Mouse (Mus musculus) neural tube, embryonic 12.5 days (tissue): ENCODE results near the gene Fbxw7. TPM values are rescaled to one million over a fixed set of nuclear protein-coding genes. Genes with fewer than 3 reads are reported as not detected.

Source experiments
- ATAC-seq: fragments of 200-750 bp; cut with Nextera tagmentation; 2 replicates; pipeline ENCODE4 v1.8.0; 2017; ENCODE audit warnings: low read depth, mild to moderate bottlenecking, moderate TSS enrichment, moderate library complexity; ENCODE audit not compliant: low FRiP score
- H3K27ac ChIP-seq: fragments of 300-500 bp; sonication (generic); 2 replicates; pipeline ENCODE4 v1.5.1; 2016
- H3K27me3 ChIP-seq: fragments of 300-500 bp; sonication (generic); replicated peaks from 2 replicates; pipeline ENCODE4 v1.6.1; 2016; ENCODE audit warnings: mild to moderate bottlenecking
- H3K36me3 ChIP-seq: fragments of 300-500 bp; sonication (generic); 2 replicates; pipeline ENCODE4 v1.6.1; 2016; ENCODE audit warnings: mild to moderate bottlenecking
- H3K4me1 ChIP-seq: fragments of 300-500 bp; sonication (generic); 2 replicates; pipeline ENCODE4 v1.6.1; 2016
- H3K4me2 ChIP-seq: fragments of 300-500 bp; sonication (generic); replicated peaks from 2 replicates; pipeline ENCODE4 v1.6.1; 2016; ENCODE audit warnings: mild to moderate bottlenecking
- H3K4me3 ChIP-seq: fragments of 300-500 bp; sonication (generic); 2 replicates; pipeline ENCODE4 v1.5.1; 2016
- H3K9ac ChIP-seq: fragments of 300-500 bp; sonication (generic); 2 replicates; pipeline ENCODE4 v1.6.1; 2016; ENCODE audit warnings: mild to moderate bottlenecking
- H3K9me3 ChIP-seq: fragments of 300-500 bp; sonication (generic); 2 replicates; pipeline ENCODE4 v1.6.1; 2016; ENCODE audit warnings: mild to moderate bottlenecking
- WGBS: fragments of 180-500 bp; shearing (Covaris S2); methylation state at CpG from one replicate; pipeline ENCODE4 v1.1.7; 2016; 5-methylcytosine and 5-hydroxymethylcytosine counted together
- polyA plus RNA-seq: library from polyadenylated mRNA; unstranded; fragments of >200 nt; fragmentation: Nextera tagmentation; extraction: Ambion mirVana; gene quantifications from 2 replicates; pipeline ENCODE4 v1.2.1, GENCODE M21; 2016

Gene Fbxw7
- polyA plus RNA-seq, 1 experiment from 2014 or later: 22.7 TPM

DNA sequence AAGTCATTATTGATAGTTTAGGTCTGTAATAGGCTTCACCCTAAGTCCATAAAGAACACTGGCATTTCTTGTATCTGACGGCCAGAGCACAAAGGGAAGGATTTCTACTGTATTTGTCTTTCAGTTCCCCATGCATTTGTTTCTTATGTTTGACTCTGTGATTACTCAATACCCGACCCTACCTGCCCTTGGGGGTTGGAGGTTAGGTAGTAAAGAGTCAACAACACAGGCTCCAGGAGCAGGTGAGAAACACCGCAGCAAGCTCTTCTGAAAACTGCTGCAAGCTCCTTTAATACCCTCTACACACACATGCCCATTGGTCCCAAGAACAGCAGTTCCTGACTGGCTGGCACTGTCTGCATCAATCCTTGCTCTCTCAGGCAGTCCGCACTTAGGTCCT lies 51.8 kb downstream of the Fbxw7 start:
- H3K27ac ChIP-seq: no peak overlapping the region
- H3K9ac ChIP-seq: no peak overlapping the region
- WGBS: 64% methylated on average over 4 of the region's 4 CpGs
- no peak overlapping the region for H3K4me3 ChIP-seq
- H3K4me2 ChIP-seq: no peak overlapping the region
- no peaks in the 10 kb centered on the region for H3K27me3 ChIP-seq
- no peaks in the 10 kb centered on the region for H3K9me3 ChIP-seq
- no peak for ATAC-seq
- no peaks in the 10 kb centered on the region for H3K36me3 ChIP-seq
- H3K4me1 ChIP-seq: peaks cover 14% of the 10 kb centered on the region

DNA sequence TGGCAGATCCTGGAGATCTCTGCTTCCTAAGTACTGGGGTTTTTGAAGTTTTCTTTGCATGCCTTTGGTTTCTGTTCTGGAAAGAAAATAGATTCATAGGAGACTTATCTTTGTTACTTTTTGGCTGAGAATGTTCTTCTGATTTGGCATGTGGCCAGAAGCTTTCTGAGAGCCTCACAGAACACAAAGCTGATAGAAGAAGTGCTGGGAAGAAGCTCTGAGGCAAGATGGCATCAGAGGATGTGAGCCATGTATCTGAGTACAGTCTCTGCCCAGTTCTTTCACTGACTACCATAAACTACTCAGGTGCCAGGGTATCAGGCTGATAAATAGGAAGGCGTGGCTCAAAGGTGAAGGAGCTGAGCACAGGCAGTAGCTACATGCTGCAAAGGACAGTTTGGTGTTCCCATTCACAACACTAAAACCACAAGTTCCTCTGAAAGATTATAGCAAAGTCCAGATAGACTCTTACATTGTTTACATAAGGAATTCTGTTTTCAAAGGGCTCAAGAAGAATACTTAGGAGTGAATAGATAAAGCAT lies 52.4 kb downstream of the Fbxw7 start:
- H3K4me2 ChIP-seq: no peak overlapping the region
- WGBS: 34% methylated on average over 1 of the region's 1 CpGs
- H3K9ac ChIP-seq: no peak overlapping the region
- ATAC-seq: no peak
- H3K4me3 ChIP-seq: no peak overlapping the region
- no peaks in the 10 kb centered on the region for H3K27me3 ChIP-seq
- H3K9me3 ChIP-seq: no peaks in the 10 kb centered on the region
- H3K4me1 ChIP-seq: peaks cover 14% of the 10 kb centered on the region
- H3K36me3 ChIP-seq: no peaks in the 10 kb centered on the region
- no peak overlapping the region for H3K27ac ChIP-seq

DNA sequence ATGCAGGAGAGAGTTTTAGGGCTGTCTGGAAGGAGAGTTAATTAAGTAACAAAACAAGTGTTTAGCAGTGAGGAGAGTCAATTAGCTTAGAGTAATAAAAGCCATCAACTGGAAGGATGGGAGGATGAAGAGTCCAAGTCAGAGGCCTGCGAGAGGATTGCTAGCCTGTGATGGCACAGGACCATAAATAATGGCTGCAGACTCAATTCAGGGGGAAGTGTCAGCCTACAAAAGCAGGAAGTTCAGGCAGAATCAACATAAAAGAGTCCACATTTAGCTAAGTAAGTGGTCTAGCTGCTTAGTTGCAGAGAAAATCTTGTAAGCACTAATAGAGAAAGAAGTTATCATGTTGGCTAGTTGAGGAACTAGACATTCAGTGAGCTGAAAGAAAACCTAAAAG lies 52.9 kb downstream of the Fbxw7 start:
- Histone ChIP-seq H3K4me3 (no peak overlapping the region), H3K27me3 (no peaks in the 10 kb centered on the region), H3K27ac (no peak overlapping the region), H3K9me3 (no peaks in the 10 kb centered on the region), H3K4me1 (peaks cover 14% of the 10 kb centered on the region), H3K4me2 (no peak overlapping the region), H3K36me3 (no peaks in the 10 kb centered on the region), H3K9ac (no peak overlapping the region)
- WGBS: 2% methylated on average over 1 of the region's 1 CpGs
- no peak for ATAC-seq

DNA sequence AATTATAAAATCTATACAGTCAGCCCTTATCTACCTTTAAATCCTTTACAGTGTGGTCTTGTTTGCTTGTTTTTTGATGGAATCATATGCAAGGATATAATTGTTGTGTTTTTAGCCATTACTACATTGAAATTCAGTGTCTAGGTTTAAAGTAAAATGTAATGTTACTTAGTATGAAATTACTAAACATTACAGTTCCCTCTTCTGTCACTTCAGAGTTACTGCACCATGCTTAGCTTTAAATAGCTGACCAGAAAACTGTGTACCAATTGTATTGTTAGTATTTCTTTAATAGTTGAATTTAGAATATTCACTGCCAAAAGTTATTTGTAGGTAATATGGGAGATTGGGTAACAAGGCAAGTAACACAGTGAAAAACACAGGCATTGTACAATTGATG lies 55.1 kb downstream of the Fbxw7 start:
- no peaks in the 10 kb centered on the region for H3K36me3 ChIP-seq
- H3K27me3 ChIP-seq: no peaks in the 10 kb centered on the region
- ATAC-seq: no peak
- H3K4me3 ChIP-seq: no peak overlapping the region
- peaks cover 14% of the 10 kb centered on the region for H3K4me1 ChIP-seq
- H3K27ac ChIP-seq: no peak overlapping the region
- H3K9me3 ChIP-seq: no peaks in the 10 kb centered on the region
- no peak overlapping the region for H3K4me2 ChIP-seq
- no peak overlapping the region for H3K9ac ChIP-seq

DNA sequence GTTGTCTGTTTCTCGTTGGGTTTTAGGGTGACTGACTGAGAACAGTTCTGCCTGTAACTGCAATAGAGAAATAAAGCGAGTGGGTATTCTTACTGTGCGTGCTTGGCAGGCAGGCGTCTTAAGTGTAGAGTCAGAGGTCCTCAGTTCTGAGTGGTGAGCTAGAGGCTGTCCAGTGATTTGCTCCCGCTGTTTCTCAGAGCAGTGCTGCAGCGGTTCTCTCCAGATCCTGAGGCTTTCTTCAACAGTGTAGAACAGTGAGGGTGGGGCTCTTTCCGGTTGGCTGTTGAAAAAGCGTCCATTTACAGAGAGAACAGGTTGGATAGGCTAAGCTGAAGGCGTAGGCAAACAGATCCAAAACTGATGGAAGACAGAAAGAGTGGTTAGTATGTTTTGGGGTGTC lies 60.2 kb downstream of the Fbxw7 start:
- WGBS: 86% methylated on average over 9 of the region's 9 CpGs
- Histone ChIP-seq H3K4me1 (no peaks in the 10 kb centered on the region), H3K27me3 (no peaks in the 10 kb centered on the region), H3K36me3 (no peaks in the 10 kb centered on the region), H3K4me2 (no peak overlapping the region), H3K4me3 (no peak overlapping the region), H3K9me3 (no peaks in the 10 kb centered on the region), H3K27ac (no peak overlapping the region), H3K9ac (no peak overlapping the region)
- no peak for ATAC-seq

DNA sequence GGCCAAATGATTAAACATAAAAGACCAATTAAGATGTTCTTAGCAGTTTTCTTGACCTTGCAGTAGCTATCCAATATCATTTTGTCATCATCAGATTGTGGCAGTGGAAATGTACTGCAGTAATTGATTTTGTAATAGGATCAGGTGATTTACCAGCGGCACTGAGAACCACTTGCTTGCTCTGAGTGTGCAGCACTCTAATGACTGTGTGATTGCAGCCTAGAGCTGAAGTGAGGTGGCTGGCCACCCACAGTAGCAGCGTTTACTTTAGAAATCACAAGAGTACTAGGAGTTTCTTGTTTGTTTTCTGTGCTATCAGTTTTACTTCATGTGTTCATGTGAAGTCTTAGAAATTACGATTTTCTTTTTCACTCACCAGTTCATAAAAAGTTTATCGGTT lies 61.1 kb downstream of the Fbxw7 start:
- no peak for ATAC-seq
- H3K36me3 ChIP-seq: no peaks in the 10 kb centered on the region
- no peak overlapping the region for H3K4me3 ChIP-seq
- H3K4me2 ChIP-seq: no peak overlapping the region
- 75% methylated on average over 4 of the region's 4 CpGs for WGBS
- H3K9me3 ChIP-seq: no peaks in the 10 kb centered on the region
- no peak overlapping the region for H3K9ac ChIP-seq
- no peak overlapping the region for H3K27ac ChIP-seq
- no peaks in the 10 kb centered on the region for H3K27me3 ChIP-seq
- no peaks in the 10 kb centered on the region for H3K4me1 ChIP-seq

DNA sequence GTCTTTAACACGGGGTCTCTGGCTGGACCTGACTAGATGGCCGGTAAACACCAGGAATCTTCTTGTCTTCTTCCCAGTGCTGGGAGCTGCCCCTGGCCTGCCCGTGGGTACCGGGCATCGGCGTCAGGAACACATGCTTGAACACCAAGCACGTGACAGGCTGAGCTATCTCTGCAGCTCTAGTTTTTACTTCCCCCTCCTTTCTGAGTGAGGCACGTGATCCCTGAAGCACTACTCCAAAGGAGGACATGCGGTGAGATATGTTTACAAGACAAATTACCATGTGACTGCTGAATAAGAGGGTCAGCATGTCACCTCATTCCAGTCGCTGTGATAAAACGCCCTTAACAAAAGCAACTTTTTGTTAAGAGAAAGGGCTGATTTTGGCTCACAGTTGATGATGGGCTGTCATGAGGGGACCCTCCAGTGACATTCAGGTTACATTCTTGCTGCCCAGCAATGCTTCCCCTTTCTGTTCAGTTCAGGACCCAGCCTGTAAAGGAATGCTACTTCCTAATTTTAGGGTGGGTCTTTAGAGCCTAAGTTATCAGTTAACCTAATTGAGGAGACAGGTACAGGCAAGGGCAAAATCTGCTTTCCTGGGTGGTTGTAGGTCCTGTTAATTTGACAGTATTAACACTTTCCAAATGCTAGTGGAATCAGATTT lies 68.9 kb downstream of the Fbxw7 start:
- H3K9me3 ChIP-seq: no peaks in the 10 kb centered on the region
- H3K27me3 ChIP-seq: no peaks in the 10 kb centered on the region
- no peak overlapping the region for H3K4me2 ChIP-seq
- H3K27ac ChIP-seq: no peak overlapping the region
- WGBS: 41% methylated on average over 11 of the region's 11 CpGs
- no peaks in the 10 kb centered on the region for H3K36me3 ChIP-seq
- no peak for ATAC-seq
- H3K4me3 ChIP-seq: no peak overlapping the region
- no peak overlapping the region for H3K9ac ChIP-seq
- H3K4me1 ChIP-seq: peaks cover 4% of the 10 kb centered on the region

DNA sequence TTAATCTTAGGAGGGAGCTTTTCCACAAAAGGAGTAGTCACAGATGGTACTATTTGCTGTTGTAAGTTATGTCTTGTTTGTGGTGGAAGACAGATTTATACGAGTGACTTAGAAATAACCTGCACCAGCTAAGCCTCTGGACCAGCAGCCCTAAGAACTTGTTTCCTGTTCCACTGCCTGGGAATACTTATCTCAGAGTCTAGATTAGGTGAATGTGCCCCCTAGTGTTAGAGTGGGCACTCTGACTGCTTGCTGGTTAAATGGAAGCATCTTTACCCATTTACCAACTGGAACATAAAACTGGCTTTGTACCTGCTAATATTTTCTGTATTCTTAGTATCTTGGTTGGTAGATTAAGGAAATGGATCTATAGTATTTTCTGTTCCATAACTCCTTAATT lies 74.6 kb downstream of the Fbxw7 start:
- Histone ChIP-seq H3K27ac (no peak overlapping the region), H3K4me3 (no peak overlapping the region), H3K9ac (no peak overlapping the region), H3K4me2 (no peak overlapping the region), H3K9me3 (no peaks in the 10 kb centered on the region), H3K36me3 (no peaks in the 10 kb centered on the region), H3K4me1 (no peaks in the 10 kb centered on the region), H3K27me3 (no peaks in the 10 kb centered on the region)
- 70% methylated on average over 1 of the region's 1 CpGs for WGBS
- no peak for ATAC-seq

DNA sequence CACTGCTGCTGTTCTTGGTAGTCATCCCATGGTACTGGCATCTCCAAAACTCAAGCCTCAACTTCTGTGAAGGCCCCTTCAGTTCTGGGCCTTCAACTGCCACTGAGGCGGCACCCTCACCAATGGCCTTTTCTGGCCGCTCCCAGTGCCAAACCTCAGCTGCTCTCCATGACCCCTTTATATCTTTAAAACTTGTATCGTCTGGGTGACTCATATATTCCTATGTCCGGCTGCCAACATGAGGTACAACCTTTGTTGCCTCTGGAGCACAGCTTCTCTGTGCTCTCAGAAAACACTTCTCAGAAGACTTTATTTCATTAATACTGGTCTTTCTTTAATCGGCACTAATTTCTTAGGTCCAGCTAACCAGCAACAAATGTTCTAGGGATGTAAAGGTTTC lies 75.9 kb downstream of the Fbxw7 start:
- no peak for ATAC-seq
- Histone ChIP-seq H3K4me1 (no peaks in the 10 kb centered on the region), H3K9me3 (no peaks in the 10 kb centered on the region), H3K9ac (no peak overlapping the region), H3K4me3 (no peak overlapping the region), H3K27me3 (no peaks in the 10 kb centered on the region), H3K4me2 (no peak overlapping the region), H3K27ac (no peak overlapping the region), H3K36me3 (no peaks in the 10 kb centered on the region)
- 96% methylated on average over 5 of the region's 5 CpGs for WGBS

DNA sequence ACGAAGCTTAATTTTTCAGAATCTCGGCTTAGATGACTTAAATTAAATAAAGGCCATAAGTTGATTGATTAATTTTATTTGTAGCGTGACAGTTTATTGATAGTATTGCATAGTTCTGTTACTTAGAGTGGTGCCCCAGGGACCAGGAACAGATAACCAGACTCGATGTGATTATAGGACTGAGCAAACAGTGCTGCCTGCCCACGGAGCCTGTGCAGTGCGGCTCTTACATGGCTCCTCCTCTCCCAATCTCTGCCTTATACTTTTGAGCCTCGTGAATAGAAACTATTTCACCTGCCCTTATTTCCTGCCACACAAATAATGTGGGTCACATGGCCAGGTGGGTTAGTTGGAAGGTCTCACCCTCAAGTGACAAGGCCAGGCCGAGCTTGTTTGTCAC lies 82.9 kb downstream of the Fbxw7 start:
- H3K4me3 ChIP-seq: no peak overlapping the region
- H3K36me3 ChIP-seq: no peaks in the 10 kb centered on the region
- 90% methylated on average over 8 of the region's 8 CpGs for WGBS
- no peak overlapping the region for H3K9ac ChIP-seq
- ATAC-seq: no peak
- no peak overlapping the region for H3K27ac ChIP-seq
- no peak overlapping the region for H3K4me2 ChIP-seq
- H3K9me3 ChIP-seq: no peaks in the 10 kb centered on the region
- H3K27me3 ChIP-seq: no peaks in the 10 kb centered on the region
- no peaks in the 10 kb centered on the region for H3K4me1 ChIP-seq

DNA sequence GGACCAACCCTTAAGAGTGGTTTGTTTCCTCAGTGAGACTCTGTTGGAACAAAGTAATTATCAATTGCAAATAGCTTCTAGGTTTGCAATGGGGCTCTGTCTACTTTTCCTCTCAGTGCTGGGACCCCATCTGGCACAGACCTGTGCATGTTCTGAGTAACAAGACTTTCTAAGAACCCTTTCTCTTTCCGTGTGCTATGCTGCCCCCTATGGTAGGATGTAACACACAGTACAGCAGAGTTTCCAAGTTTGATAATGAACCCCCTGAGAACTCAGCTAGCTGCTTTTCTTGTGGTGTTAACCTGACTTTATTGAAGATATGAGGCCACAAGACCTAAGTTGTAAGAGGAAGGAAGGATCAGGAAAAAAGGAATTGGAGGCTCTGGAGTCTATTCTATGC lies 91.5 kb downstream of the Fbxw7 start:
- no peak for ATAC-seq
- H3K4me1 ChIP-seq: no peaks in the 10 kb centered on the region
- H3K27ac ChIP-seq: no peak overlapping the region
- H3K9ac ChIP-seq: no peak overlapping the region
- H3K4me3 ChIP-seq: no peak overlapping the region
- 21% methylated on average over 1 of the region's 1 CpGs for WGBS
- H3K4me2 ChIP-seq: no peak overlapping the region
- no peaks in the 10 kb centered on the region for H3K27me3 ChIP-seq
- no peaks in the 10 kb centered on the region for H3K9me3 ChIP-seq
- H3K36me3 ChIP-seq: no peaks in the 10 kb centered on the region

DNA sequence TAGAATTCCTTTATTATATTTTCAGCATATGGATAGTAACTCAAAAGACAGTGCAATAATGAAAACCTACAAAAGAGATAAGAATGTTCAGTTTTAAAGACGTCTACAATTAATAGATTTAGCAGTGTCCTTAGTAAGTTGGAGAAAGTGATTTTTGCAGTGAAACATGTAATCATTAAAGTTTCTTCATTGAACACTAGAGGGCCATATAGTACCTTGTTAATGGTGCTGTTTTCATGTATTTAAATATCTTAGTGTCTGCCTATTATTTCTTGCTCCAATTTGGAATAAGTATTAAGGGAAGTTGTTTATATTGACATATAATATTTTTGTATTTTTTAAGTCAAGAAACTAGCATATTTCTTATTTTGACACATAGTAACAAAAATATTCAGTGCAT lies 99.2 kb downstream of the Fbxw7 start:
- H3K36me3 ChIP-seq: no peaks in the 10 kb centered on the region
- no peaks in the 10 kb centered on the region for H3K9me3 ChIP-seq

DNA sequence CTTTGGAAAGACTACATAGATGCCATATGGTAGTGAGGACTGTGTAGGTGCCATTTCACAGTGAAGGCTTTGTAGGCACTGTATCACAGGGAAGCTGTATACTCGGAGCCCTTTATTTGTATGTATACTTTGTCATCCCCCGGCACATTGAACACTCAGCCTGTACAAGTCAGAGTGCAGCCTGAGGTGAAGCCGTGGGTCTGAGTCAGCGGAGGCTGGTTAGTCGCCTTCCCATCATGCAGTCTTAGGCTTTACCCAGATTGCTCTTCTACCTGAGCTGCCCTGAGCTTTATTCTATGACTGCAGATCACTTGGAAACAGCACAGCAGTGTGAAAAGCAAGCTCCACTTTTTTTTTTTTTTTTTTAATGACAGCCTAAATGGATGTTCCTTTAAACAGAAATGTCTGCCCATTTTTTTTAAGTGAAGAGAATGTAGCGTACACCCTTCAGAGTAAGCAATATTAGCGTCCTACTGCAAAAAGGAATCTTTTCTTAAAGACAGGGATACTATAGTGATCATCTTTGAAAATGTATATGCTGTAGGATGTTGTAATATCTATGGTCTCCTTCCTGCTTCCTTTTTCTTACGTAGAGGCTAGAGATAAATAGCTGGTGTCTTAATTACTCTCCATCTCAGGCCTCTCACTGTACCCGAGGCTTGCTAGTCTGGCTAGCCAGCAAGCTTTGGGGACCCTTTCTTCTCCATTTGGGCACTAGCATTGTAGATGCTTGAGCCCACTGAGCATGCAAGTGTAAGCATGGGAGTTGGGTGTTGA lies 103.0 kb downstream of the Fbxw7 start:
- Histone ChIP-seq H3K27me3 (no peaks in the 10 kb centered on the region), H3K4me2 (no peak overlapping the region), H3K9ac (no peak overlapping the region), H3K27ac (no peak overlapping the region), H3K4me3 (no peak overlapping the region), H3K36me3 (no peaks in the 10 kb centered on the region), H3K9me3 (no peaks in the 10 kb centered on the region), H3K4me1 (no peaks in the 10 kb centered on the region)
- no peak for ATAC-seq
- WGBS: 80% methylated on average over 9 of the region's 9 CpGs

More for the DNA sequence above, 99.2 kb downstream of the Fbxw7 start:
- Histone ChIP-seq H3K27me3 (no peaks in the 10 kb centered on the region), H3K4me3 (no peak overlapping the region), H3K9ac (no peak overlapping the region), H3K27ac (no peak overlapping the region), H3K4me2 (no peak overlapping the region), H3K4me1 (no peaks in the 10 kb centered on the region)
- no peak for ATAC-seq
- WGBS: 69% methylated on average over 1 of the region's 1 CpGs
